Mouse (Mus musculus) heart, adult 2 months (tissue): Measurements from ENCODE around the gene BC025920.

Experiments used
- CTCF ChIP-seq: fragments of 200-600 bp; IDR thresholded peaks from 2 replicates; pipeline ENCODE4 v1.8.1; 2022; ENCODE audit warnings: antibody characterized with exemption, mild to moderate bottlenecking, moderate library complexity
- EP300 ChIP-seq: fragments of 200-500 bp; IDR thresholded peaks from 2 replicates; pipeline ENCODE4 v1.6.1; 2011; ENCODE audit warnings: low read depth, low read length, control low read depth; ENCODE audit not compliant: insufficient read depth
- POLR2A ChIP-seq: fragments of 200-500 bp; IDR thresholded peaks from 2 replicates; pipeline ENCODE4 v1.6.1; 2011; ENCODE audit warnings: mild to moderate bottlenecking, low read depth, low read length, control low read depth; ENCODE audit not compliant: insufficient read depth

DNA sequence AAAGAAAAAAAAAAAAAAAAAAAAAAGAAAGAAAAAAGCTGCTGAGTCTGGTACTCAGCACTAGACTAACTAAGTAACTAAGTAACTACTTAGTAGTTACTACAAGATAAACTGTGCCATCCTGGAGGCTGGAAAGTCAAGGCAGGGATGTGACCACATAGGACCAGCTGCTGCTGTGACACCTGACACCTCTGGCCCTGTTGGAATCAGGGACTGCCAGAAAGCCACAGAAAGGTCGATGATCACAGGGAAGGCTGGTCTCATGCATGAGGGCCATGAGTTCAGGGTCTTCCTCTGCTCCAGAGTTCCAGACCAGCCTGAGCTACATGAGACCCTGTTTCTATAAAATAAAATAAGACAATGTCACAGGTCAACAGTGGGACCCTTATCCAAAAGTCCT is 48.6 kb upstream of the BC025920 start:
- TF ChIP-seq POLR2A, result no peak
- TF ChIP-seq CTCF, result no peak
- no peak for TF ChIP-seq EP300
